Mouse (Mus musculus): ENCODE data around the gene Fgfr2. TPM values are rescaled to one million over a fixed set of nuclear protein-coding genes. Genes with fewer than 3 reads are reported as not detected.

Fgfr2 gene
- polyA plus RNA-seq, 1 experiment from 2014 or later: 93.6 TPM

DNA sequence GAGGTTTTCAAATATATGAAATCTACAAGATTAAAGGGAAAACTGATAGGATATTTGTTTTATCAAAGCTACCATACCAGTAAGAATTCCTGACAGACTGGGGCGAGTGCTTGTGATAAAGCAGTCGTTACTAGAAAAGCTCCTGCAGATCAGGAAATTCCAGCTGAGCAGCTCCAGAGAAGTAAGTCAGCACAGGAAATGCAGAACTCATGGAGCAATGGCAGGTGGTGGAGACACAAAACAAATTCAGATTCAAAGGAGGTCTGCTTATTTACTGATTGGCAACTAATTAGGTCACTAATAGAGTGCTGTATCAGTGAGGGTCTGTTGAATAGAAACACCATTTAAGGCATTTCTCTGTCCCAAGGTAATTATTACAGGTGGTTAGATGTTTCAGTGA is 2232.3 kb downstream of the Fgfr2 start:
- H3K4me1 ChIP-seq (replicated peaks; ENCODE audit: control insufficient read depth, insufficient read depth, low read length): no peaks in the 10 kb centered on the region

DNA sequence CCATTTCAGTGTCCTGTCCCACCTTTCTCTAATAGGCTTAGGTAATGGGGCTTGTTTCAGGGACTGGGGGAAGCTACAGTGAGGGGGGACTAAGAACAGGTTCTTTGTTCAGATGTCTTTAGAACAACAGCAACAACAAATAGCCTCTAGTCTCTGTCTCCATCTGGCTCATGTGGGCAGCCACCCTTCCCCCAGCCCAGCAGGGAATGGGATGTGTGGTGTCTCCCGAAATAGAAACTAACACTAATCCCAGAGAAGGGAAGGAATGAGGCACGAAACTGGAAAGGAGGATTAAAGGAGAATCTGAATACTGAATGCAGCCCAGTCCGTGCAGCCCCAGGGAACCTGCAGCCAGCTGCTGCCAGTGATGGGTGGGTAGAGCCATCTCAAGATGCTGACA is 2235.2 kb downstream of the Fgfr2 start:
- WGBS: 7% methylated on average over 3 of the region's 3 CpGs
- no peak overlapping the region for H3K4me2 ChIP-seq (ENCODE audit: low read depth, low read length, severe bottlenecking)
- no peaks in the 10 kb centered on the region for H3K27me3 ChIP-seq (ENCODE audit: control insufficient read depth, insufficient read depth, low read length)
- no peak overlapping the region for H3K9ac ChIP-seq (ENCODE audit: low read length)
- DNase-seq (ENCODE audit: low spot score) (no peak), ATAC-seq (replicated peaks; ENCODE audit: low FRiP score) (no peak)
- H3K36me3 ChIP-seq (ENCODE audit: control insufficient read depth, insufficient read depth, low read length): no peaks in the 10 kb centered on the region
- no peak overlapping the region for H3K27ac ChIP-seq (ENCODE audit: low read depth, low read length)
- H3K4me3 ChIP-seq (ENCODE audit: low read depth, low read length): no peak overlapping the region
- H3K9me3 ChIP-seq (ENCODE audit: control insufficient read depth, low read length): no peaks in the 10 kb centered on the region
- H3K4me1 ChIP-seq (replicated peaks; ENCODE audit: control insufficient read depth, insufficient read depth, low read length): no peaks in the 10 kb centered on the region

More for the DNA sequence above, 2232.3 kb downstream of the Fgfr2 start:
- Histone ChIP-seq H3K9ac (ENCODE audit: low read length) (no peak overlapping the region), H3K36me3 (ENCODE audit: control insufficient read depth, insufficient read depth, low read length) (no peaks in the 10 kb centered on the region), H3K4me3 (ENCODE audit: low read depth, low read length) (no peak overlapping the region), H3K27ac (ENCODE audit: low read depth, low read length) (no peak overlapping the region), H3K4me2 (ENCODE audit: low read depth, low read length, severe bottlenecking) (no peak overlapping the region), H3K27me3 (ENCODE audit: control insufficient read depth, insufficient read depth, low read length) (no peaks in the 10 kb centered on the region), H3K9me3 (ENCODE audit: control insufficient read depth, low read length) (no peaks in the 10 kb centered on the region)
- DNase-seq (ENCODE audit: low spot score) (no peak), ATAC-seq (replicated peaks; ENCODE audit: low FRiP score) (no peak)
- 28% methylated on average over 2 of the region's 2 CpGs for WGBS

DNA sequence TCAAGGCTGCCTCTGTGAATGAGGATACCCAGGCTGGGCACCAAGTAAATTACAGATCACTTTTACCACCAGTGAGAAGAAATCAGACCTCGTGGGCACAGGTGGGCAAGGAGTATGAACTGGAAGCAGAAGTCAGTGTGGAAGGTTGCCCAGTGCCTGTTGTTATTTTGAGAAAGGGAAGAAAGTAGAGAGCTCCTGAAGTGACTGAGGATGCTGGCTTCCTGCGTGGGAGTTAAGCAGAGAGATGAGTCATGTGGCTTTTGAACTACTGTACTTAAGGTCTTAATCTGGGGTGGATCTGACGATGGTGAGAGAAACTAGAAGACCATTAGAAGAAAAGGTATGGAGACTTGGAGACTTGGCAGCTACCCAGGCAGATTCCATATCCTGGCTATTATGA is 2236.9 kb downstream of the Fgfr2 start:
- no peaks in the 10 kb centered on the region for H3K27me3 ChIP-seq (ENCODE audit: control insufficient read depth, insufficient read depth, low read length)
- H3K4me3 ChIP-seq (ENCODE audit: low read depth, low read length): no peak overlapping the region
- no peak overlapping the region for H3K27ac ChIP-seq (ENCODE audit: low read depth, low read length)
- no peak for DNase-seq (ENCODE audit: low spot score)
- no peaks in the 10 kb centered on the region for H3K4me1 ChIP-seq (replicated peaks; ENCODE audit: control insufficient read depth, insufficient read depth, low read length)
- ATAC-seq (replicated peaks; ENCODE audit: low FRiP score): no peak
- H3K9me3 ChIP-seq (ENCODE audit: control insufficient read depth, low read length): no peaks in the 10 kb centered on the region
- no peak overlapping the region for H3K4me2 ChIP-seq (ENCODE audit: low read depth, low read length, severe bottlenecking)
- no peak overlapping the region for H3K9ac ChIP-seq (ENCODE audit: low read length)
- WGBS: 79% methylated on average over 3 of the region's 3 CpGs
- no peaks in the 10 kb centered on the region for H3K36me3 ChIP-seq (ENCODE audit: control insufficient read depth, insufficient read depth, low read length)

DNA sequence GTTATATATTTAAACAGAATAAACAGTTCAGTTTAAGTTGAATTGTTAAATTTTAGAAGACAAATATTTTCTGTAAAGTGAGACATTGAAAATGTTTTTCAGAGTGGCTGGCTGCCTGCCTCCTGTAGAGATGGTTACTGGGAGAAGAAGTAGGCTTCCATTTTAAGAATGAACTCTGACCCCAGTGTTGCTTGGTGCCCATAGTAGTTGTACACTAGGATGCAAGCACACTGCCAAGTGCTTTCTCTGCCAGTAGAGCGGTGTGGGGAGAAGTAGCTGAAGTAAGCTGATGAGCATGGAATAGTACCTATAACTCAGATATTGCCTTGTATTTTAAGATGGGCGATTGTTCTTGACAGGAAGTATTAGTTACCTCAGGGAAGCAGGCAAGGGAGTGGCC is 2239.0 kb downstream of the Fgfr2 start:
- Histone ChIP-seq H3K4me1 (replicated peaks; ENCODE audit: control insufficient read depth, insufficient read depth, low read length) (no peaks in the 10 kb centered on the region), H3K4me2 (ENCODE audit: low read depth, low read length, severe bottlenecking) (no peak overlapping the region), H3K27ac (ENCODE audit: low read depth, low read length) (no peak overlapping the region), H3K4me3 (ENCODE audit: low read depth, low read length) (no peak overlapping the region), H3K36me3 (ENCODE audit: control insufficient read depth, insufficient read depth, low read length) (no peaks in the 10 kb centered on the region), H3K9ac (ENCODE audit: low read length) (no peak overlapping the region), H3K9me3 (ENCODE audit: control insufficient read depth, low read length) (no peaks in the 10 kb centered on the region), H3K27me3 (ENCODE audit: control insufficient read depth, insufficient read depth, low read length) (no peaks in the 10 kb centered on the region)
- 98% methylated on average over 2 of the region's 2 CpGs for WGBS
- no peak for ATAC-seq (replicated peaks; ENCODE audit: low FRiP score)
- no peak for DNase-seq (ENCODE audit: low spot score)

DNA sequence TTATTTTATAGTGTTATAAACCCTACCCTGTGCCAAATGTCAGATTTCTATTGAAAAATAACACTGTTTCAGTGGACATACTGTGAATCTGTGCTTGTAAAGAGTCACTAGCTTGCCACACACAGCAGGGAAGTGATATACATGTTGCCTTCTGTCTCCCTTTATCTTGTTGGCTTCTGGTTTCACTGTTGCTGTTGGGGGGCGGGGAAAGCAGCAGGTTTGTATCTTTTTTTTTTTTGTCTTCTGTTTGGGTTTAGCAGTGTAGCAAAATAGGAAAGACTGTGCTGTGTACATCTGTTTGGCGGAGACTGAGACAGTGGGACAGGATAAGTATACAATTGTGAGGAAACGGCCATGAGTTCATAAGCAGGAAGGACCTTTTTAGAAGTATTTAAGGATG is 2255.9 kb downstream of the Fgfr2 start:
- 58% methylated on average over 3 of the region's 3 CpGs for WGBS
- peaks cover 4% of the 10 kb centered on the region for H3K27me3 ChIP-seq (ENCODE audit: control insufficient read depth, insufficient read depth, low read length)

DNA sequence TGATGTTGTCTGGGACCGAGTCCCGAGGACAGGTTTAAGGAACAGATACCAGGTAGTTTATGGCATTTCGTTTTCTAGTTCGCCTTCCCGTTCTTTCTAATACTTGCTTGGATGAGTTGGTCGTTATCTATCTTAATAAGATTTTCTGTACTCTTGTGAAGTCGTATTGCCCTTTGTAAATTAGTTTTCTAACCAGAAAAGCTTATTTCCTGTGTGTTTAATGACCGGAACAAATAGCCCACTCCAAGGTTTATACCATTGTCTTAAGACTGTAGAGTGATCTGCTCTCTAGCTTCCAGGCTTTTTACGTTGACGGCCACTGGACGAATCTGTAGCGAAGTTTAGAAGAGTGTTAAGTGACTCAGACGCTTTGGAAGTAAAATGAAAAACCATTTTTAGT is 2256.5 kb downstream of the Fgfr2 start:
- Histone ChIP-seq H3K9ac (ENCODE audit: low read length) (peak overlapping the region; percentile 77), H3K4me1 (replicated peaks; ENCODE audit: control insufficient read depth, insufficient read depth, low read length) (no peaks in the 10 kb centered on the region), H3K27ac (ENCODE audit: low read depth, low read length) (no peak overlapping the region), H3K9me3 (ENCODE audit: control insufficient read depth, low read length) (no peaks in the 10 kb centered on the region), H3K36me3 (ENCODE audit: control insufficient read depth, insufficient read depth, low read length) (no peaks in the 10 kb centered on the region), H3K4me3 (ENCODE audit: low read depth, low read length) (peak overlapping the region; percentile 83), H3K27me3 (ENCODE audit: control insufficient read depth, insufficient read depth, low read length) (peaks cover 4% of the 10 kb centered on the region), H3K4me2 (ENCODE audit: low read depth, low read length, severe bottlenecking) (peak overlapping the region; percentile 84)
- under 1% methylated on average over 13 of the region's 13 CpGs for WGBS
- ATAC-seq (replicated peaks; ENCODE audit: low FRiP score): no peak
- DNase-seq (ENCODE audit: low spot score): no peak

More for the DNA sequence above, 2255.9 kb downstream of the Fgfr2 start:
- Histone ChIP-seq H3K4me3 (ENCODE audit: low read depth, low read length) (0 out of 2 replicates have a peak overlapping the region, but pooled peaks have one; percentile 6), H3K4me1 (replicated peaks; ENCODE audit: control insufficient read depth, insufficient read depth, low read length) (no peaks in the 10 kb centered on the region), H3K4me2 (ENCODE audit: low read depth, low read length, severe bottlenecking) (no peak overlapping the region), H3K36me3 (ENCODE audit: control insufficient read depth, insufficient read depth, low read length) (no peaks in the 10 kb centered on the region), H3K27ac (ENCODE audit: low read depth, low read length) (no peak overlapping the region), H3K9me3 (ENCODE audit: control insufficient read depth, low read length) (no peaks in the 10 kb centered on the region), H3K9ac (ENCODE audit: low read length) (no peak overlapping the region)
- DNase-seq (ENCODE audit: low spot score) (no peak), ATAC-seq (replicated peaks; ENCODE audit: low FRiP score) (no peak)

DNA sequence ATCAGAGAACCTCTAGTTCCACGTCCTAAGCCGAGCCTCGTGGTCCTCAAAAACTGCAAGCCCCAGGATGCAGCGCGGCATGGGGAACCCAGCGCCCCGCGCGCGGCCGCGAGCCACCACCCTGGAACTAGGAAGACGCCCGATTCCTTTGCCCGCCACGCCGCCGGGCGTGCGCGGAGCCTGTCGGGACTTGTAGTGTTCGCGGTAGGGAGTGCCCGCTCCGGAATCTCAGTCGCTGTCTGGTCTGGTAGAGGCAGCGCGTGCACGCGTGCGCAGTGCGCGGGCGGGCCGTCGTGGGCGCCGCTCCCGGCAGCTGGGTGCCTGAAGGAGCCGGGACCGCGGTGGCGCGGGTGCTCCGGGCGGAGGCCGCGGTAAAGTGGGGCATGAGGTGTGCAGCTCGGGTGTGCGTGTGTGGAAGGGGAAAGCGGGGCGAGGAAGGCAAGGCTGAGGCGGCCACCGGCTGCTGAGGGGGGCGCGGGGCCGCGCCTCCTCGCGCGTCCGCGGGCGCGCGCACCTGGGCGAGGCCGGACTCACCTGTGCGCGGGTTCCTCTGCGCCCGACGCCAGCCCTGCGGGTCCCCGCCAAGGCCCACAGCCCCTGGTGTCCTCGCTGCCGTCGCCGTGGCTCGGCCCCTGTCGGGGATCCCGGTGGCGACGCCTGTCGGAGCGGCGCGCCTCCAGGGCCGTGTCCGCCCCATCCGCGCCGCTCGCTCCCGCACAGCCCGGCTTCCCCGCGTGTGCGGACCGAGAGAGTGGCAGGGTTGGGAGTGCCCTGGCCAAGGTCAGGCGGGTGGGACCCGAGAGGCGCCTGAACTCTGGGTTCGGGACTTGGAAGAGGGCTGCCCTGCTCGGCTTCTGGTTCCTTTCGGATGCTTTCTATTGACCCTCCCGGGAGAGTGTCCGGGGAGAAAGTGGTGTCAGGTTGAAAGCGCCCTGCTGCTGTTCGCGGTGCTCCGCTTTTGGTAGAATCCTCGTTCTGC is 2257.2 kb downstream of the Fgfr2 start, which contains the start of gene Plekha1:
Gene Plekha1 (plus strand): TSS at position 144 of the 979 bp plus-strand sequence.
- H3K4me3 ChIP-seq (ENCODE audit: low read depth, low read length): peak within 1 kb of the TSS; percentile 83
- peak; percentile 98 for ATAC-seq (replicated peaks; ENCODE audit: low FRiP score)
- 0 out of 2 replicates have a peak within 1 kb of the TSS, but pooled peaks have one; percentile 31 for H3K27ac ChIP-seq (ENCODE audit: low read depth, low read length)
- 0 out of 2 replicates have a peak, but pooled peaks cover 2% of the 10 kb centered on the region for H3K4me1 ChIP-seq (replicated peaks; ENCODE audit: control insufficient read depth, insufficient read depth, low read length)
- peak within 1 kb of the TSS; percentile 84 for H3K4me2 ChIP-seq (ENCODE audit: low read depth, low read length, severe bottlenecking)
- peak within 1 kb of the TSS; percentile 77 for H3K9ac ChIP-seq (ENCODE audit: low read length)
- H3K27me3 ChIP-seq (ENCODE audit: control insufficient read depth, insufficient read depth, low read length): peaks cover 4% of the 10 kb centered on the region
- DNase-seq (ENCODE audit: low spot score): peak; percentile 99
- WGBS: under 1% methylated on average over 83 of the region's 114 CpGs
- no peaks in the 10 kb centered on the region for H3K9me3 ChIP-seq (ENCODE audit: control insufficient read depth, low read length)
- no peaks in the 10 kb centered on the region for H3K36me3 ChIP-seq (ENCODE audit: control insufficient read depth, insufficient read depth, low read length)

DNA sequence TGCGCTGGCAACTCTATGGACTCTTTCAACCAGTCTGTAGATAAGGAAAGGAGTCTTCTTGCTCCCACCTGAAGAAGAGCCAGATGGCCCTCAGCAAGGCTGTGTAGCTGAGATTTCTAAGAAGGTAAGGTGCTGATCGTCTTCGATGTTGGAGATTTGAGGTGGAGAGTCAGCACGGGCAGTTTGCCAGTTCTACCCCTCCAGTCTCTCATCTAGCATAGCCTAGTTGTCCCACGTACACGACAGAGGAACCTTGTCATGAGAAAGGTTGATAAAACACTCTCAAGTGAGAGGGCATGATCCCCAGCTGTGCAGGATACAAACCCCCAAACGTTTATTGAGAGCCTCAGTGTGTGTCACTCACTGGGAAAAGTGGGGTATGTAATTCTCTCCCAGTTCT is 2258.4 kb downstream of the Fgfr2 start:
- ATAC-seq (replicated peaks; ENCODE audit: low FRiP score): no peak
- Histone ChIP-seq H3K4me1 (replicated peaks; ENCODE audit: control insufficient read depth, insufficient read depth, low read length) (peaks cover 7% of the 10 kb centered on the region; the same call in 1 of the 2 replicates), H3K4me2 (ENCODE audit: low read depth, low read length, severe bottlenecking) (no peak overlapping the region), H3K36me3 (ENCODE audit: control insufficient read depth, insufficient read depth, low read length) (no peaks in the 10 kb centered on the region), H3K9me3 (ENCODE audit: control insufficient read depth, low read length) (no peaks in the 10 kb centered on the region), H3K27ac (ENCODE audit: low read depth, low read length) (no peak overlapping the region), H3K27me3 (ENCODE audit: control insufficient read depth, insufficient read depth, low read length) (peaks cover 4% of the 10 kb centered on the region), H3K4me3 (ENCODE audit: low read depth, low read length) (no peak overlapping the region), H3K9ac (ENCODE audit: low read length) (no peak overlapping the region)
- 85% methylated on average over 7 of the region's 7 CpGs for WGBS
- DNase-seq (ENCODE audit: low spot score): no peak
